Mouse (Mus musculus): ENCODE data around the gene Smyd4. TPM values are rescaled to one million over a fixed set of nuclear protein-coding genes. Genes with fewer than 3 reads are reported as not detected.
A peak's percentile ranks its signal among the peaks of the same experiment; 100 is the strongest.

Smyd4 gene
- polyA plus RNA-seq, 1 experiment from 2014 or later: 12.0 TPM

GRCm38 (mm10) chr11:75443711-75444110 lies 95.5 kb downstream of the Smyd4 start:
- Histone ChIP-seq H3K36me3 (ENCODE audit: control insufficient read depth, insufficient read depth, low read length) (peaks cover 58% of the 10 kb centered on the region), H3K4me2 (ENCODE audit: low read length) (no peak overlapping the region), H3K4me3 (replicated peaks; ENCODE audit: low read depth, low read length) (no peak overlapping the region), H3K27ac (replicated peaks; ENCODE audit: low read depth, low read length) (no peak overlapping the region), H3K9me3 (ENCODE audit: control insufficient read depth, low read length) (no peaks in the 10 kb centered on the region), H3K9ac (replicated peaks; ENCODE audit: low read length) (no peak overlapping the region), H3K27me3 (ENCODE audit: control insufficient read depth, insufficient read depth, low read length) (no peaks in the 10 kb centered on the region), H3K4me1 (ENCODE audit: control insufficient read depth, insufficient read depth, low read length) (no peaks in the 10 kb centered on the region)
- 44% methylated on average over 8 of the region's 8 CpGs for WGBS
- no peak for DNase-seq
- no peak for ATAC-seq (ENCODE audit: low FRiP score, low TSS enrichment)

- no peak for DNase-seq
- Histone ChIP-seq H3K27ac (replicated peaks; ENCODE audit: low read depth, low read length) (no peak overlapping the region), H3K9me3 (ENCODE audit: control insufficient read depth, low read length) (no peaks in the 10 kb centered on the region), H3K4me3 (replicated peaks; ENCODE audit: low read depth, low read length) (no peak overlapping the region), H3K9ac (replicated peaks; ENCODE audit: low read length) (no peak overlapping the region), H3K4me1 (ENCODE audit: control insufficient read depth, insufficient read depth, low read length) (peaks cover 2% of the 10 kb centered on the region), H3K36me3 (ENCODE audit: control insufficient read depth, insufficient read depth, low read length) (peaks cover 59% of the 10 kb centered on the region), H3K27me3 (ENCODE audit: control insufficient read depth, insufficient read depth, low read length) (no peaks in the 10 kb centered on the region), H3K4me2 (ENCODE audit: low read length) (no peak overlapping the region)
- no peak for ATAC-seq (ENCODE audit: low FRiP score, low TSS enrichment)
- 84% methylated on average over 3 of the region's 3 CpGs for WGBS
Observed at GRCm38 (mm10) chr11:75448575-75448974, 100.3 kb downstream of the Smyd4 start.

GRCm38 (mm10) chr11:75449695-75450094 lies 101.5 kb downstream of the Smyd4 start:
- Histone ChIP-seq H3K27me3 (ENCODE audit: control insufficient read depth, insufficient read depth, low read length) (no peaks in the 10 kb centered on the region), H3K9ac (replicated peaks; ENCODE audit: low read length) (no peak overlapping the region), H3K4me2 (ENCODE audit: low read length) (no peak overlapping the region), H3K4me1 (ENCODE audit: control insufficient read depth, insufficient read depth, low read length) (peaks cover 7% of the 10 kb centered on the region), H3K27ac (replicated peaks; ENCODE audit: low read depth, low read length) (no peak overlapping the region), H3K36me3 (ENCODE audit: control insufficient read depth, insufficient read depth, low read length) (peaks cover 47% of the 10 kb centered on the region), H3K4me3 (replicated peaks; ENCODE audit: low read depth, low read length) (no peak overlapping the region), H3K9me3 (ENCODE audit: control insufficient read depth, low read length) (no peaks in the 10 kb centered on the region)
- DNase-seq (no peak), ATAC-seq (ENCODE audit: low FRiP score, low TSS enrichment) (no peak)
- WGBS: 90% methylated on average over 7 of the region's 7 CpGs

GRCm38 (mm10) chr11:75450304-75450908 lies 102.2 kb downstream of the Smyd4 start:
- Histone ChIP-seq H3K4me3 (replicated peaks; ENCODE audit: low read depth, low read length) (no peak overlapping the region), H3K9ac (replicated peaks; ENCODE audit: low read length) (no peak overlapping the region), H3K36me3 (ENCODE audit: control insufficient read depth, insufficient read depth, low read length) (peaks cover 43% of the 10 kb centered on the region), H3K27ac (replicated peaks; ENCODE audit: low read depth, low read length) (no peak overlapping the region), H3K27me3 (ENCODE audit: control insufficient read depth, insufficient read depth, low read length) (no peaks in the 10 kb centered on the region), H3K4me2 (ENCODE audit: low read length) (no peak overlapping the region), H3K4me1 (ENCODE audit: control insufficient read depth, insufficient read depth, low read length) (peaks cover 12% of the 10 kb centered on the region), H3K9me3 (ENCODE audit: control insufficient read depth, low read length) (no peaks in the 10 kb centered on the region)
- WGBS: 89% methylated on average over 8 of the region's 8 CpGs
- ATAC-seq (ENCODE audit: low FRiP score, low TSS enrichment) (no peak), DNase-seq (no peak)

- 87% methylated on average over 15 of the region's 15 CpGs for WGBS
- Histone ChIP-seq H3K27ac (replicated peaks; ENCODE audit: low read depth, low read length) (no peak overlapping the region), H3K4me2 (ENCODE audit: low read length) (no peak overlapping the region), H3K27me3 (ENCODE audit: control insufficient read depth, insufficient read depth, low read length) (no peaks in the 10 kb centered on the region), H3K36me3 (ENCODE audit: control insufficient read depth, insufficient read depth, low read length) (peaks cover 40% of the 10 kb centered on the region), H3K9me3 (ENCODE audit: control insufficient read depth, low read length) (no peaks in the 10 kb centered on the region), H3K9ac (replicated peaks; ENCODE audit: low read length) (no peak overlapping the region; the same call in 1 of the 2 replicates), H3K4me3 (replicated peaks; ENCODE audit: low read depth, low read length) (no peak overlapping the region), H3K4me1 (ENCODE audit: control insufficient read depth, insufficient read depth, low read length) (peaks cover 12% of the 10 kb centered on the region)
- ATAC-seq (ENCODE audit: low FRiP score, low TSS enrichment): no peak
- no peak for DNase-seq
Observed at GRCm38 (mm10) chr11:75450936-75451335, 102.7 kb downstream of the Smyd4 start.

GRCm38 (mm10) chr11:75452081-75452480 lies 103.8 kb downstream of the Smyd4 start:
- DNase-seq (no peak), ATAC-seq (ENCODE audit: low FRiP score, low TSS enrichment) (no peak)
- 93% methylated on average over 8 of the region's 8 CpGs for WGBS
- H3K9me3 ChIP-seq (ENCODE audit: control insufficient read depth, low read length): no peaks in the 10 kb centered on the region
- H3K27me3 ChIP-seq (ENCODE audit: control insufficient read depth, insufficient read depth, low read length): no peaks in the 10 kb centered on the region
- no peak overlapping the region for H3K9ac ChIP-seq (replicated peaks; ENCODE audit: low read length)
- no peak overlapping the region for H3K4me3 ChIP-seq (replicated peaks; ENCODE audit: low read depth, low read length)
- H3K27ac ChIP-seq (replicated peaks; ENCODE audit: low read depth, low read length): no peak overlapping the region
- peaks cover 36% of the 10 kb centered on the region for H3K36me3 ChIP-seq (ENCODE audit: control insufficient read depth, insufficient read depth, low read length)
- H3K4me1 ChIP-seq (ENCODE audit: control insufficient read depth, insufficient read depth, low read length): peaks cover 12% of the 10 kb centered on the region
- H3K4me2 ChIP-seq (ENCODE audit: low read length): no peak overlapping the region

- Histone ChIP-seq H3K4me3 (replicated peaks; ENCODE audit: low read depth, low read length) (no peak overlapping the region), H3K9me3 (ENCODE audit: control insufficient read depth, low read length) (no peaks in the 10 kb centered on the region), H3K4me2 (ENCODE audit: low read length) (peak overlapping the region; percentile 100), H3K27ac (replicated peaks; ENCODE audit: low read depth, low read length) (no peak overlapping the region), H3K9ac (replicated peaks; ENCODE audit: low read length) (no peak overlapping the region), H3K4me1 (ENCODE audit: control insufficient read depth, insufficient read depth, low read length) (peaks cover 12% of the 10 kb centered on the region), H3K36me3 (ENCODE audit: control insufficient read depth, insufficient read depth, low read length) (peaks cover 27% of the 10 kb centered on the region), H3K27me3 (ENCODE audit: control insufficient read depth, insufficient read depth, low read length) (no peaks in the 10 kb centered on the region)
- no peak for ATAC-seq (ENCODE audit: low FRiP score, low TSS enrichment)
- DNase-seq: no peak
- 92% methylated on average over 31 of the region's 31 CpGs for WGBS
Observed at GRCm38 (mm10) chr11:75452812-75453557, 104.8 kb downstream of the Smyd4 start.

GRCm38 (mm10) chr11:75453991-75454930 lies 106.0 kb downstream of the Smyd4 start, which contains the start of gene Wdr81:
TSS of gene Wdr81 (minus strand) at chr11:75454717.
- H3K9me3 ChIP-seq (ENCODE audit: control insufficient read depth, low read length): no peaks in the 10 kb centered on the region
- peaks cover 12% of the 10 kb centered on the region for H3K4me1 ChIP-seq (ENCODE audit: control insufficient read depth, insufficient read depth, low read length)
- peak within 1 kb of the TSS; percentile 75 for H3K9ac ChIP-seq (replicated peaks; ENCODE audit: low read length)
- WGBS: 3% methylated on average over 56 of the region's 56 CpGs
- peak within 1 kb of the TSS; percentile 66 for H3K4me3 ChIP-seq (replicated peaks; ENCODE audit: low read depth, low read length)
- ATAC-seq (ENCODE audit: low FRiP score, low TSS enrichment): peak; percentile 93
- peaks cover 14% of the 10 kb centered on the region for H3K36me3 ChIP-seq (ENCODE audit: control insufficient read depth, insufficient read depth, low read length)
- peak within 1 kb of the TSS; percentile 53; the same call in 1 of the 2 replicates for H3K27ac ChIP-seq (replicated peaks; ENCODE audit: low read depth, low read length)
- peak; percentile 94 for DNase-seq
- no peaks in the 10 kb centered on the region for H3K27me3 ChIP-seq (ENCODE audit: control insufficient read depth, insufficient read depth, low read length)
- peak within 1 kb of the TSS; percentile 100 for H3K4me2 ChIP-seq (ENCODE audit: low read length)

Data from midbrain, embryonic 14.5 days (tissue).